Mouse (Mus musculus) embryonic facial prominence, embryonic 14.5 days (tissue): ENCODE results near the gene Spata45. TPM values are rescaled to one million over a fixed set of nuclear protein-coding genes. Genes with fewer than 3 reads are reported as not detected.

ENCODE experiments used
- ATAC-seq: fragments of 200-750 bp; cut with Nextera tagmentation; 2 replicates; pipeline ENCODE4 v1.8.0; 2017; ENCODE audit warnings: low read depth, moderate number of reproducible peaks, moderate TSS enrichment
- DNase-seq: peaks from one replicate; pipeline ENCODE4 v3.0.0-alpha.2; 2015; ENCODE audit warnings: low spot score
- H3K27ac ChIP-seq: fragments of 300-500 bp; sonication (generic); replicated peaks from 2 replicates; pipeline ENCODE4 v1.5.1; 2014; ENCODE audit warnings: low read depth, mild to moderate bottlenecking, low read length, moderate library complexity
- H3K27me3 ChIP-seq: fragments of 300-500 bp; sonication (generic); replicated peaks from 2 replicates; pipeline ENCODE4 v1.6.1; 2014; ENCODE audit warnings: low read length; ENCODE audit not compliant: control insufficient read depth, insufficient read depth
- H3K36me3 ChIP-seq: fragments of 300-500 bp; sonication (generic); 2 replicates; pipeline ENCODE4 v1.6.1; 2014; ENCODE audit warnings: low read length, mixed read lengths; ENCODE audit not compliant: control insufficient read depth, insufficient read depth
- H3K4me1 ChIP-seq: fragments of 300-500 bp; sonication (generic); 2 replicates; pipeline ENCODE4 v1.6.1; 2014; ENCODE audit warnings: antibody characterized with exemption, low read length; ENCODE audit not compliant: control insufficient read depth, insufficient read depth
- H3K4me2 ChIP-seq: fragments of 300-500 bp; sonication (generic); 2 replicates; pipeline ENCODE4 v1.6.1; 2014; ENCODE audit warnings: low read depth, mild to moderate bottlenecking, low read length, moderate library complexity, mixed read lengths
- H3K4me3 ChIP-seq: fragments of 300-500 bp; sonication (generic); 2 replicates; pipeline ENCODE4 v1.5.1; 2014; ENCODE audit warnings: low read depth, mild to moderate bottlenecking, low read length
- H3K9ac ChIP-seq: fragments of 300-500 bp; sonication (generic); 2 replicates; pipeline ENCODE4 v1.6.1; 2014; ENCODE audit warnings: low read depth, mild to moderate bottlenecking, low read length, moderate library complexity, mixed read lengths
- H3K9me3 ChIP-seq: fragments of 300-500 bp; sonication (generic); 2 replicates; pipeline ENCODE4 v1.6.1; 2016; ENCODE audit warnings: low read length; ENCODE audit not compliant: control insufficient read depth
- WGBS: fragments of 180-500 bp; shearing (Covaris S2); extraction: QIAGEN DNeasy Blood & Tissue Kit; methylation state at CpG from one replicate; pipeline ENCODE4 v1.1.7; 2014; 5-methylcytosine and 5-hydroxymethylcytosine counted together
- polyA plus RNA-seq: library from polyadenylated mRNA; unstranded; fragments of >200 nt; fragmentation: Nextera tagmentation; extraction: Ambion mirVana; gene quantifications from 2 replicates; pipeline ENCODE4 v1.2.1, GENCODE M21; 2014

Gene Spata45
- not detected in 2 replicates for polyA plus RNA-seq

GRCm38 (mm10) chr1:191036554-191037334, at the start of gene Spata45:
Gene Spata45, plus strand, starts transcription at chr1:191036639.
- no peaks in the 10 kb centered on the region for H3K4me1 ChIP-seq
- no peaks in the 10 kb centered on the region for H3K27me3 ChIP-seq
- no peak within 1 kb of the TSS for H3K4me3 ChIP-seq
- no peak within 1 kb of the TSS for H3K4me2 ChIP-seq
- no peak within 1 kb of the TSS for H3K27ac ChIP-seq
- no peak within 1 kb of the TSS for H3K9ac ChIP-seq
- H3K9me3 ChIP-seq: no peaks in the 10 kb centered on the region
- no peak for ATAC-seq
- 81% methylated on average over 6 of the region's 6 CpGs for WGBS
- no peaks in the 10 kb centered on the region for H3K36me3 ChIP-seq
- DNase-seq: no peak

GRCm38 (mm10) chr1:190989437-190990082, 46.9 kb upstream of the Spata45 start:
- Histone ChIP-seq H3K36me3 (no peaks in the 10 kb centered on the region), H3K4me2 (no peak overlapping the region), H3K4me3 (no peak overlapping the region), H3K27ac (no peak overlapping the region), H3K4me1 (no peaks in the 10 kb centered on the region), H3K9me3 (no peaks in the 10 kb centered on the region), H3K27me3 (no peaks in the 10 kb centered on the region), H3K9ac (no peak overlapping the region)
- no peak for DNase-seq
- WGBS: 82% methylated on average over 9 of the region's 9 CpGs
- ATAC-seq: no peak

- H3K4me3 ChIP-seq: no peak overlapping the region
- no peak overlapping the region for H3K27ac ChIP-seq
- H3K4me1 ChIP-seq: no peaks in the 10 kb centered on the region
- H3K4me2 ChIP-seq: no peak overlapping the region
- H3K36me3 ChIP-seq: no peaks in the 10 kb centered on the region
- no peaks in the 10 kb centered on the region for H3K27me3 ChIP-seq
- ATAC-seq: no peak
- peaks cover 6% of the 10 kb centered on the region for H3K9me3 ChIP-seq
- WGBS: 57% methylated on average over 7 of the region's 7 CpGs
- DNase-seq: peak; percentile 30
- H3K9ac ChIP-seq: no peak overlapping the region
Observed at GRCm38 (mm10) chr1:190995548-190995947, 40.9 kb upstream of the Spata45 start.

GRCm38 (mm10) chr1:190996346-190996877, 40.0 kb upstream of the Spata45 start:
- H3K36me3 ChIP-seq: no peaks in the 10 kb centered on the region
- 73% methylated on average over 6 of the region's 6 CpGs for WGBS
- no peak for ATAC-seq
- peaks cover 6% of the 10 kb centered on the region for H3K9me3 ChIP-seq
- H3K9ac ChIP-seq: no peak overlapping the region
- H3K4me1 ChIP-seq: no peaks in the 10 kb centered on the region
- H3K4me3 ChIP-seq: no peak overlapping the region
- no peak overlapping the region for H3K4me2 ChIP-seq
- no peaks in the 10 kb centered on the region for H3K27me3 ChIP-seq
- H3K27ac ChIP-seq: no peak overlapping the region
- DNase-seq: no peak

GRCm38 (mm10) chr1:190998027-190998426, 38.4 kb upstream of the Spata45 start:
- Histone ChIP-seq H3K4me3 (no peak overlapping the region), H3K36me3 (no peaks in the 10 kb centered on the region), H3K9ac (no peak overlapping the region), H3K4me1 (no peaks in the 10 kb centered on the region), H3K27ac (no peak overlapping the region), H3K4me2 (no peak overlapping the region), H3K9me3 (peaks cover 6% of the 10 kb centered on the region), H3K27me3 (no peaks in the 10 kb centered on the region)
- ATAC-seq (no peak), DNase-seq (no peak)
- WGBS: 74% methylated on average over 1 of the region's 1 CpGs

- 78% methylated on average over 3 of the region's 3 CpGs for WGBS
- peaks cover 6% of the 10 kb centered on the region for H3K9me3 ChIP-seq
- H3K4me1 ChIP-seq: no peaks in the 10 kb centered on the region
- no peak for ATAC-seq
- DNase-seq: no peak
- H3K27ac ChIP-seq: no peak overlapping the region
- H3K4me3 ChIP-seq: no peak overlapping the region
- H3K4me2 ChIP-seq: no peak overlapping the region
- H3K36me3 ChIP-seq: peaks cover 9% of the 10 kb centered on the region; the same call in 1 of the 2 replicates
- no peaks in the 10 kb centered on the region for H3K27me3 ChIP-seq
- H3K9ac ChIP-seq: no peak overlapping the region
Observed at GRCm38 (mm10) chr1:191000686-191001085, 35.8 kb upstream of the Spata45 start.

- DNase-seq (no peak), ATAC-seq (no peak)
- 63% methylated on average over 6 of the region's 6 CpGs for WGBS
- no peak overlapping the region for H3K27ac ChIP-seq
- no peak overlapping the region for H3K4me3 ChIP-seq
- no peaks in the 10 kb centered on the region for H3K4me1 ChIP-seq
- H3K9me3 ChIP-seq: peaks cover 6% of the 10 kb centered on the region
- H3K27me3 ChIP-seq: no peaks in the 10 kb centered on the region
- H3K9ac ChIP-seq: no peak overlapping the region
- H3K4me2 ChIP-seq: no peak overlapping the region
- peaks cover 12% of the 10 kb centered on the region; the same call in 1 of the 2 replicates for H3K36me3 ChIP-seq
Observed at GRCm38 (mm10) chr1:191002201-191002600, 34.2 kb upstream of the Spata45 start.

GRCm38 (mm10) chr1:191008707-191009106, 27.7 kb upstream of the Spata45 start:
- DNase-seq (no peak), ATAC-seq (no peak)
- Histone ChIP-seq H3K4me2 (no peak overlapping the region), H3K9ac (no peak overlapping the region), H3K9me3 (no peaks in the 10 kb centered on the region), H3K4me3 (no peak overlapping the region), H3K36me3 (peaks cover 67% of the 10 kb centered on the region), H3K4me1 (no peaks in the 10 kb centered on the region), H3K27ac (no peak overlapping the region), H3K27me3 (no peaks in the 10 kb centered on the region)
- 97% methylated on average over 5 of the region's 5 CpGs for WGBS
